Mouse (Mus musculus) myocyte (in vitro differentiated cells): ENCODE measurements around the gene Usp24.

ENCODE experiments used
- CEBPB ChIP-seq: IDR thresholded peaks from 2 replicates; pipeline ENCODE4 v1.6.1; 2011; ENCODE audit warnings: mild to moderate bottlenecking, moderate library complexity; ENCODE audit not compliant: poor library complexity, insufficient read depth, severe bottlenecking
- POLR2A ChIP-seq: IDR thresholded peaks from one replicate; pipeline ENCODE4 v1.6.1; 2011; ENCODE audit warnings: low read depth, mild to moderate bottlenecking, control low read depth, moderate library complexity; ENCODE audit not compliant: insufficient read length
- TCF12 ChIP-seq: IDR thresholded peaks from one replicate; pipeline ENCODE4 v1.6.1; 2011; ENCODE audit warnings: mild to moderate bottlenecking, control low read depth; ENCODE audit not compliant: poor library complexity, insufficient read depth, severe bottlenecking
- USF1 ChIP-seq: IDR thresholded peaks from one replicate; pipeline ENCODE4 v1.6.1; 2011; ENCODE audit warnings: low read depth, mild to moderate bottlenecking, control low read depth, moderate library complexity

GRCm38 (mm10) chr4:106276937-106277336 lies 39.1 kb upstream of the Usp24 start:
- TF ChIP-seq POLR2A: no peak
- TF ChIP-seq USF1: no peak
- no peak for TF ChIP-seq TCF12
- no peak for TF ChIP-seq CEBPB
